Mouse (Mus musculus) liver, embryonic 11.5 days (tissue): ENCODE data around the gene Kank1. TPM values are rescaled to one million over a fixed set of nuclear protein-coding genes. Genes with fewer than 3 reads are reported as not detected.

ENCODE experiments used
- ATAC-seq: fragments of 200-750 bp; cut with Nextera tagmentation; replicated peaks from 2 replicates; pipeline ENCODE4 v1.8.0; 2017; ENCODE audit warnings: moderate number of reproducible peaks, mild to moderate bottlenecking, moderate TSS enrichment, moderate library complexity; ENCODE audit not compliant: low FRiP score
- DNase-seq: peaks from one replicate; pipeline ENCODE4 v3.0.0-alpha.2; 2017; ENCODE audit warnings: low spot score
- H3K27ac ChIP-seq: fragments of 300-500 bp; sonication (generic); 2 replicates; pipeline ENCODE4 v1.5.1; 2014; ENCODE audit warnings: mild to moderate bottlenecking, low read depth, low read length, control low read depth
- H3K27me3 ChIP-seq: fragments of 300-500 bp; sonication (generic); replicated peaks from 2 replicates; pipeline ENCODE4 v1.6.1; 2014; ENCODE audit warnings: low read length, mixed read lengths; ENCODE audit not compliant: control insufficient read depth, insufficient read depth
- H3K36me3 ChIP-seq: fragments of 300-500 bp; sonication (generic); 2 replicates; pipeline ENCODE4 v1.6.1; 2014; ENCODE audit warnings: mild to moderate bottlenecking, low read length, moderate library complexity, mixed read lengths; ENCODE audit not compliant: control insufficient read depth, insufficient read depth
- H3K4me1 ChIP-seq: fragments of 300-500 bp; sonication (generic); replicated peaks from 2 replicates; pipeline ENCODE4 v1.6.1; 2014; ENCODE audit warnings: low read length, mixed read lengths; ENCODE audit not compliant: control insufficient read depth, insufficient read depth
- H3K4me2 ChIP-seq: fragments of 300-500 bp; sonication (generic); 2 replicates; pipeline ENCODE4 v1.6.1; 2014; ENCODE audit warnings: mild to moderate bottlenecking, control low read depth, moderate library complexity
- H3K4me3 ChIP-seq: fragments of 300-500 bp; sonication (generic); 2 replicates; pipeline ENCODE4 v1.5.1; 2014; ENCODE audit warnings: low read depth, low read length, control low read depth
- H3K9ac ChIP-seq: fragments of 300-500 bp; sonication (generic); 2 replicates; pipeline ENCODE4 v1.6.1; 2014; ENCODE audit warnings: low read depth, low read length, control low read depth
- H3K9me3 ChIP-seq: fragments of 300-500 bp; sonication (generic); 2 replicates; pipeline ENCODE4 v1.6.1; 2016; ENCODE audit warnings: low read length, inconsistent platforms, mixed read lengths; ENCODE audit not compliant: control insufficient read depth
- whole genome bisulfite sequencing: fragments of 180-500 bp; shearing (Covaris S2); extraction: QIAGEN DNeasy Blood & Tissue Kit; methylation state at CpG from one replicate; pipeline ENCODE4 v1.1.7; 2014; 5-methylcytosine and 5-hydroxymethylcytosine counted together
- polyA plus RNA-seq: library from polyadenylated mRNA; unstranded; fragments of >200 nt; fragmentation: Nextera tagmentation; extraction: Ambion mirVana; gene quantifications from 2 replicates; pipeline ENCODE4 v1.2.1, GENCODE M21; 2014

Kank1 gene
- polyA plus RNA-seq, 1 experiment from 2014 or later = 14.1 TPM

DNA sequence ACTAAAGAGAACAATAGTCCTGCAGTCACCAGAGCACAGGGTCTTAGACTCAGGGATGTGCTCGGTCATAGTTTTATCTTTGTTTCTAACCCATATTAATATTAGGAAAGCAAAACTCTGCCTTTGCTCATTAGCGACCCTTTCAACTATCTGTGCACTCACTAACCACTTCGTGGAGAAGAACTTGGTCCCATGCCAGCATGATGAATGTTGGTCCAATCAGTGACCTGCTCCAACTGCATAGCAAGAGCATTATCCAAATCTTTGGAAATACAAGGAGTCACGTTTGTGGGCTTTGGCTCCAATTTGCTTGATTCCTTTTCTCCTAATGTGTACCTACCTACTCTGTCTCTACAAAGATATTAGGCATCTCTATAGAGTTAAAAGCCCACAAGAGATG lies 204.0 kb downstream of the Kank1 start:
- no peak overlapping the region for H3K4me2 ChIP-seq
- ATAC-seq (no peak), DNase-seq (no peak)
- no peak overlapping the region for H3K9ac ChIP-seq
- 63% methylated on average over 4 of the region's 4 CpGs for WGBS
- no peaks in the 10 kb centered on the region for H3K4me1 ChIP-seq
- H3K4me3 ChIP-seq = no peak overlapping the region
- H3K27ac ChIP-seq = no peak overlapping the region
- no peaks in the 10 kb centered on the region for H3K27me3 ChIP-seq
- no peaks in the 10 kb centered on the region for H3K36me3 ChIP-seq
- H3K9me3 ChIP-seq = no peaks in the 10 kb centered on the region

DNA sequence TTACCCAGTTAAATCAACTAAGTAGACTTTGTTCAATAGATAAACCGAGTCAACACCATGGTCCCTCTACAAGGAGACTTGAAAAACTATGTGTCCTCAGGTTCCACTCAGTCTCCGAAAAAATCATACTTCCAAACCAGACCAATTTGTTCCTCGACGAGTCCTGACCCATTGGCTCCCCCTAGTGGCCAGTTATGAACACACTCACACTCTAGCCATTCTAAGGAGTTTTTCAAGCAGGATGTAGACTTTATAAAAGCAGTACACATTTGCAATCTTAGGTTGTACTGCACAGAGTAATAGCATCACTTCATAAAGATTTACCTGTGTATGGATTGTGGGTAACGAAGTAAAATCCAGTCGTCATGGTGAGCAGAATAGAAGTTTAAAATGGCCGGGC lies 208.3 kb downstream of the Kank1 start:
- no peaks in the 10 kb centered on the region; the same call in 1 of the 2 replicates for H3K27me3 ChIP-seq
- DNase-seq = no peak
- WGBS = 22% methylated on average over 7 of the region's 7 CpGs
- no peaks in the 10 kb centered on the region for H3K4me1 ChIP-seq
- H3K4me2 ChIP-seq = no peak overlapping the region
- no peaks in the 10 kb centered on the region for H3K36me3 ChIP-seq
- no peak overlapping the region for H3K27ac ChIP-seq
- no peaks in the 10 kb centered on the region for H3K9me3 ChIP-seq
- no peak overlapping the region for H3K4me3 ChIP-seq
- no peak for ATAC-seq
- no peak overlapping the region for H3K9ac ChIP-seq

DNA sequence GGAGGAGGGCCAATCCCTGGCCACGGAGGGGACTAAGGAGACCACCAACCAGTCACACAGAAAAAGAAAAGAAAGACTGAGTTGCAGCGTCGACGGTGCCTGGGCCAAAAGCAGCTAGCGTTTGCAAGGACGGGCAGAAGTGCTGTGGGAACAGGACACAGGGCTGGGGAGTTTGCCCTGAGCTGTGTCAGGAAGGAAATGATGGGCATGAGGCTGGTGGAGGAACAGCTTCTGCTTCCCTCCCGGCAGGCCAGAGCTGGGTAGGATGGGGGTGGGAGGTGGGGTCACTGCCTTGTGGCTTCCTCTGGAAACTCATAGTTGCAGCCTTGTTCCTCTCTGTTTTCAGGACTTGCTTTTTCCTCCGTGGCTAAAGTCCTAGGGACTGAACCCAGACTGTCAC lies 209.1 kb downstream of the Kank1 start:
- DNase-seq = no peak
- Histone ChIP-seq H3K27me3 (no peaks in the 10 kb centered on the region; the same call in 1 of the 2 replicates), H3K27ac (no peak overlapping the region), H3K4me2 (no peak overlapping the region), H3K4me3 (no peak overlapping the region), H3K36me3 (no peaks in the 10 kb centered on the region), H3K9me3 (no peaks in the 10 kb centered on the region), H3K4me1 (no peaks in the 10 kb centered on the region), H3K9ac (no peak overlapping the region)
- WGBS = 29% methylated on average over 8 of the region's 8 CpGs
- ATAC-seq = no peak

DNA sequence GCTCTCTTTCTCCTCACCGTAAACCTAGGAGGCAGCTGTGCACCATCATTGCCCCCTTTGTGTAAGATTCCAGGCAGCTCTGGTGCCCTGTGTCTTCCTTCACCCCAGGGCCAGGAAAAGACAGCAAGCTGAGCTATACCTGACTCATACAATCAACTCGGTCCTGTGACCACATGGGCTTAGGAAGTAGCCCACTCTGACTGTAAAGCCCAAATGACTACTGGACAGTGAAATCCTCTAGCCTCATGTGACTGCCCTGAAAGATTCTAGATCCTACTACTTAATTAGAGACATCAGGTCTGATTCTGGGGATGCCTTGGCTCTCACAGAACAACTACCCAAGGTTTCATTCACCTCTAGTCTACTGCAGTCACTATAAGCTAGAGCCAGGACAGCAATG lies 209.9 kb downstream of the Kank1 start:
- no peak overlapping the region for H3K4me3 ChIP-seq
- H3K4me1 ChIP-seq = no peaks in the 10 kb centered on the region
- no peaks in the 10 kb centered on the region for H3K9me3 ChIP-seq
- H3K36me3 ChIP-seq = no peaks in the 10 kb centered on the region
- no peak overlapping the region for H3K27ac ChIP-seq
- WGBS = 52% methylated on average over 2 of the region's 2 CpGs
- ATAC-seq = no peak
- no peak for DNase-seq
- H3K4me2 ChIP-seq = no peak overlapping the region
- H3K27me3 ChIP-seq = no peaks in the 10 kb centered on the region; the same call in 1 of the 2 replicates
- no peak overlapping the region for H3K9ac ChIP-seq

DNA sequence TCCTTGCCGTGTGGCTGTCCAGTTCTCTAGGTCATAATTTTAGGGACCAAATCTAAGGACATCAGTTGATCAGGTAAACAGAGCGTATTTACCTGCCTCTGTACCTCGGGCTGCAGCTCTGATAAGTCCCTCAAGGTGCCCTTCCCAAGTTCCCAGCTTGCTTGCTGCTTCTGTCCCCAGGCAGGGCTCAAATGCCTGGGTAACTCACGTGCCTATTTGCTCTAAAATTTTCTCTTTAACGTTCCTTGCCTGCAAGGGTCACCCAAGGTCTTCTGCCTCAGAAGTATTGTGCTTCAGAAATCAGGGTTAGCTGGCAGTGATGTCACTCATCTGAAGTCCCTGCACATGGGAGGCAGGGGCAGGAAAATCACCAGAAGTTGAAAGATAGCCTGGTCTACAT lies 210.6 kb downstream of the Kank1 start:
- ATAC-seq (no peak), DNase-seq (no peak)
- Histone ChIP-seq H3K27ac (no peak overlapping the region), H3K9me3 (no peaks in the 10 kb centered on the region), H3K27me3 (no peaks in the 10 kb centered on the region; the same call in 1 of the 2 replicates), H3K36me3 (no peaks in the 10 kb centered on the region), H3K4me1 (no peaks in the 10 kb centered on the region), H3K4me3 (no peak overlapping the region), H3K4me2 (no peak overlapping the region), H3K9ac (no peak overlapping the region)
- WGBS = 54% methylated on average over 5 of the region's 5 CpGs

DNA sequence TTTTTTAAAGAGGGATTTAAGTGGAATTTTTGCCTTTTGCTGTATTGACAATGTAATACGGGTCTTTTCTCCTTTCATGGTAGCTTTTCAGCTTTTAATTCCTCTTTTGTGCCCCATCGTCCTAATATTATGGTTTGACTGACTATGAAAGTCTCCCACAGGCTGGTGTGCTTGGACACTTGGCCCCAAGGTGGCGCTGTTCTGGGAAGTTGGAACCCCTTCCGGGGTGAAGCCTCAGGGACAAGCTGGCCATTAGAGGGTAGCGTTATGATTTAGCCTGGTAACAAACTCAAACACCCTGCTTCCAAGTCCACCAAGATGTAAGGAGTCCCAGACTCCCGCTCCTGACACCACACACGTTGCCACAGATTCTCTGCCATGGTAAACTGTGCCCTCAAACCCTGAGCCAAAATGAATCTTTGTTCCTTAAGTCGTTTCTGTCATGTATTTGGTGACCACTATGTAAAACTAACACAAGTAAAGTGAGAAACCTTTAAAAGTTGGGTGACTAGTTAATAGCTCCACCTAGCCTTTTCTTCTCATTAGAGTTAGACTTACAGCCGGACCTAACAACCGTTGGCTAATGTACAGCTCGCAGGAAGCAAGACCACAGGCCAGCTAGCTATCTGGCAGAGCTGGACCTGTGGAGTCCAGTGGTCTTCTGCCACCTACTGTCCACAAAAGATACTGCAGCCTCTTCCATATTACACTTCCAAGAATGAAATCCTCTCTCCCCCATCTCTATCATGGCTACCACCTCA lies 214.3 kb downstream of the Kank1 start:
- peak; percentile 39 for DNase-seq
- Histone ChIP-seq H3K9ac (no peak overlapping the region), H3K4me2 (no peak overlapping the region), H3K9me3 (no peaks in the 10 kb centered on the region), H3K27me3 (no peaks in the 10 kb centered on the region; the same call in 1 of the 2 replicates), H3K27ac (no peak overlapping the region), H3K36me3 (no peaks in the 10 kb centered on the region), H3K4me1 (no peaks in the 10 kb centered on the region), H3K4me3 (no peak overlapping the region)
- WGBS = 39% methylated on average over 11 of the region's 11 CpGs
- no peak for ATAC-seq

DNA sequence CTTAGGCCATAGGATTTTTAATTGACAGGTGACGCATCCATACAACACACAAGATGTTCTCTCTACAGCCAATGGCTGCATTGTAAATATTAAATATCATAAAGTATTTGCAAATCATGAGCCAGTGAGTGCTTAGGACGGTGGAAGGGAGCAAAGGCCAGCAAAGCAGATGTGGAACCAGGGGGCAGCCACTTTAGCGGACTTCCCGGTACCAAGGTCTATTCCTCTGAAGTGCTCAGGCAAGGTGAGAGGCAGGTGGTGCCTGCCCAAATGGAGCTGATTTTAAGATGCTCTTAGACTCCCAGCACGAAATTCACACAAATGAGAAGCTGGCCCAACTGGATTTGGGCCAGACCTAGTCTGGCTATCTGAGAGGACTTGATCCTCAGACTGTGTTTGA lies 216.4 kb downstream of the Kank1 start:
- ATAC-seq (no peak), DNase-seq (no peak)
- Histone ChIP-seq H3K36me3 (no peaks in the 10 kb centered on the region), H3K4me1 (no peaks in the 10 kb centered on the region), H3K27ac (no peak overlapping the region), H3K4me2 (no peak overlapping the region), H3K9me3 (no peaks in the 10 kb centered on the region), H3K27me3 (no peaks in the 10 kb centered on the region), H3K4me3 (no peak overlapping the region), H3K9ac (no peak overlapping the region)
- 78% methylated on average over 5 of the region's 5 CpGs for WGBS

DNA sequence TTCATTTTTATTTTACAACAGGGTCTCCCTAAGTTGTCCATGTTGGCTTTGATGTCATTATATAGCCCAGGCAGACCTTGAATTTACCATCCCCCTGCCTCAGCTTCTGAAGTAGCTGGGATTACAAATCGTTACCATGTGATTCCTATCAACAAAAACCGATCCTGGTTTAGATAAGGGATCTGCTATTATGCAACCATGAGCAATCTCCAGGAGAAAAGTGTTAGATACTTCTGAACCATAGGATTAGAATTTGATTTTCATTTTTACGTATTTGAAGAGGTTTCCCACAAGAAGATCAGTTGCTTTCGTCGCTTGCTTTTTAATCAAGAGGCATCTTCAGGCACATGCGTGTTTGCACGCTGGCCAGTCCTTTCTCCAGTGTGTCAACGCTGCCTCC lies 224.0 kb downstream of the Kank1 start:
- 84% methylated on average over 8 of the region's 8 CpGs for WGBS
- ATAC-seq (no peak), DNase-seq (no peak)
- Histone ChIP-seq H3K27ac (no peak overlapping the region), H3K4me1 (no peaks in the 10 kb centered on the region), H3K4me3 (no peak overlapping the region), H3K36me3 (no peaks in the 10 kb centered on the region), H3K4me2 (no peak overlapping the region), H3K9ac (no peak overlapping the region), H3K9me3 (no peaks in the 10 kb centered on the region; the same call in 1 of the 2 replicates), H3K27me3 (no peaks in the 10 kb centered on the region)
